Mouse (Mus musculus) stomach, postnatal 0 days (tissue): ENCODE measurements around the gene Abcc2.
A peak's percentile ranks its signal among the peaks of the same experiment; 100 is the strongest.

Source experiments
- CTCF ChIP-seq: IDR thresholded peaks from 2 replicates; pipeline ENCODE4 v1.5.1; 2016; ENCODE audit warnings: antibody characterized with exemption, low read depth, mild to moderate bottlenecking, moderate library complexity
- EP300 ChIP-seq: optimal IDR thresholded peaks from 2 replicates; pipeline ENCODE3; 2016; ENCODE audit warnings: antibody characterized with exemption

- no peak for TF ChIP-seq EP300
- TF ChIP-seq CTCF: peak; percentile 60
Measured at GRCm38 (mm10) chr19:43881615-43882014, 99.6 kb downstream of the Abcc2 start.
